Mouse (Mus musculus) cerebellum, adult 2 months (tissue): ENCODE results near the gene Rgs8. TPM values are rescaled to one million over a fixed set of nuclear protein-coding genes. Genes with fewer than 3 reads are reported as not detected.

Experiments used
- DNase-seq, 2 experiments: peaks; one replicate each; pipeline ENCODE4 v3.0.0; 2021
- H3K27ac ChIP-seq: fragments of 200-500 bp; 2 replicates; pipeline ENCODE4 v1.5.1; 2012; ENCODE audit warnings: low read length, control low read depth, inconsistent platforms; ENCODE audit not compliant: insufficient read depth
- H3K27me3 ChIP-seq: fragments of 200-500 bp; 2 replicates; pipeline ENCODE4 v1.6.1; 2012; ENCODE audit warnings: inconsistent platforms, mild to moderate bottlenecking, low read length, moderate library complexity; ENCODE audit not compliant: control insufficient read depth, insufficient read depth
- H3K4me1 ChIP-seq: fragments of 200-500 bp; 2 replicates; pipeline ENCODE4 v1.6.1; 2011; ENCODE audit warnings: low read length; ENCODE audit not compliant: control insufficient read depth, insufficient read depth
- H3K4me3 ChIP-seq: fragments of 200-500 bp; replicated peaks from 2 replicates; pipeline ENCODE3; 2011; ENCODE audit warnings: mild to moderate bottlenecking, low read depth, low read length, control low read depth; ENCODE audit not compliant: insufficient read depth
- CTCF ChIP-seq: fragments of 200-500 bp; IDR thresholded peaks from 2 replicates; pipeline ENCODE4 v1.5.1; 2011; ENCODE audit warnings: low read depth, mild to moderate bottlenecking, control low read depth, low read length, moderate library complexity, borderline replicate concordance; ENCODE audit not compliant: insufficient read depth
- POLR2A ChIP-seq: fragments of 200-500 bp; IDR thresholded peaks from 2 replicates; pipeline ENCODE4 v1.6.1; 2011; ENCODE audit warnings: low read length, control low read depth, borderline replicate concordance; ENCODE audit not compliant: insufficient read depth
- WGBS: fragments of 180-500 bp; shearing (Covaris S2); methylation state at CpG from one replicate; pipeline ENCODE4 v1.1.7; 2018; 5-methylcytosine and 5-hydroxymethylcytosine counted together
- polyA plus RNA-seq: library from polyadenylated mRNA; depleted of rRNA; stranded (reverse); fragments of >200 nt; gene quantifications from 2 replicates; pipeline ENCODE4 v1.2.3, GENCODE M21; 2012

The Rgs8 gene
- polyA plus RNA-seq, 1 experiment: 371 TPM

GRCm38 (mm10) chr1:153694372-153695120 is 41.7 kb downstream of the Rgs8 start:
- no peaks in the 10 kb centered on the region for H3K27me3 ChIP-seq
- WGBS: 34% methylated on average over 6 of the region's 6 CpGs
- no peak overlapping the region for H3K27ac ChIP-seq
- peak in 1 of 2 experiments; percentile 33 for DNase-seq
- H3K4me1 ChIP-seq: peaks cover 29% of the 10 kb centered on the region
- no peak overlapping the region for H3K4me3 ChIP-seq
- no peak for TF ChIP-seq POLR2A
- TF ChIP-seq CTCF: no peak

GRCm38 (mm10) chr1:153695398-153695797 is 42.6 kb downstream of the Rgs8 start:
- TF ChIP-seq CTCF (no peak), POLR2A (no peak)
- H3K4me1 ChIP-seq: peaks cover 29% of the 10 kb centered on the region
- DNase-seq: no peak
- 33% methylated on average over 10 of the region's 10 CpGs for WGBS
- H3K4me3 ChIP-seq: no peak overlapping the region
- no peak overlapping the region for H3K27ac ChIP-seq
- no peaks in the 10 kb centered on the region for H3K27me3 ChIP-seq

- H3K4me1 ChIP-seq: peaks cover 29% of the 10 kb centered on the region
- no peak for DNase-seq
- H3K4me3 ChIP-seq: no peak overlapping the region
- no peaks in the 10 kb centered on the region for H3K27me3 ChIP-seq
- TF ChIP-seq CTCF: no peak
- no peak for TF ChIP-seq POLR2A
- 93% methylated on average over 11 of the region's 11 CpGs for WGBS
- no peak overlapping the region for H3K27ac ChIP-seq
Observed at GRCm38 (mm10) chr1:153696093-153696492, 43.3 kb downstream of the Rgs8 start.

- Histone ChIP-seq H3K4me3 (no peak overlapping the region), H3K27me3 (no peaks in the 10 kb centered on the region), H3K4me1 (peaks cover 29% of the 10 kb centered on the region), H3K27ac (no peak overlapping the region)
- DNase-seq: no peak
- WGBS: 85% methylated on average over 4 of the region's 4 CpGs
- TF ChIP-seq CTCF (no peak), POLR2A (no peak)
Observed at GRCm38 (mm10) chr1:153696541-153696940, 43.7 kb downstream of the Rgs8 start.

GRCm38 (mm10) chr1:153697581-153698251 is 44.9 kb downstream of the Rgs8 start:
- peak; percentile 67 to 72 for DNase-seq
- no peak overlapping the region for H3K4me3 ChIP-seq
- peaks cover 29% of the 10 kb centered on the region for H3K4me1 ChIP-seq
- 23% methylated on average over 16 of the region's 16 CpGs for WGBS
- H3K27me3 ChIP-seq: no peaks in the 10 kb centered on the region
- H3K27ac ChIP-seq: no peak overlapping the region
- no peak for TF ChIP-seq POLR2A
- TF ChIP-seq CTCF: no peak

GRCm38 (mm10) chr1:153698311-153699084 is 45.7 kb downstream of the Rgs8 start:
- no peak overlapping the region for H3K4me3 ChIP-seq
- no peak for TF ChIP-seq POLR2A
- TF ChIP-seq CTCF: no peak
- DNase-seq: peak in 1 of 2 experiments; percentile 29
- WGBS: 53% methylated on average over 7 of the region's 7 CpGs
- H3K4me1 ChIP-seq: peaks cover 29% of the 10 kb centered on the region
- H3K27ac ChIP-seq: 0 out of 2 replicates have a peak overlapping the region, but pooled peaks have one; percentile 8
- H3K27me3 ChIP-seq: no peaks in the 10 kb centered on the region

GRCm38 (mm10) chr1:153700448-153701063 is 47.7 kb downstream of the Rgs8 start:
- H3K4me3 ChIP-seq: no peak overlapping the region
- DNase-seq: no peak
- 82% methylated on average over 11 of the region's 11 CpGs for WGBS
- peaks cover 18% of the 10 kb centered on the region for H3K4me1 ChIP-seq
- no peak overlapping the region for H3K27ac ChIP-seq
- TF ChIP-seq POLR2A (no peak), CTCF (no peak)
- no peaks in the 10 kb centered on the region for H3K27me3 ChIP-seq
